Mouse (Mus musculus): ENCODE measurements at regions not wholly inside any gene's neighbourhood (a gene's known extent, or its start where the extent isn't known, plus 50 kb on each side); places are given as distances from the start of the nearest gene placed in this dataset.

GRCm38 (mm10) chr3:149167997-149168396 is 177.6 kb upstream of the Adgrl2 start:
- TF ChIP-seq EP300 (optimal IDR thresholded peaks at IDR 0.05), result no peak
- TF ChIP-seq CTCF (IDR thresholded peaks at IDR 0.05; ENCODE audit: low read depth), result no peak
